Mouse (Mus musculus) brain, embryonic 14.5 days (tissue): ENCODE data around the gene Tldc2.

Experiments used
- CTCF ChIP-seq: fragments of 200-500 bp; IDR thresholded peaks from 2 replicates; pipeline ENCODE4 v1.5.1; 2012; ENCODE audit warnings: inconsistent platforms, mild to moderate bottlenecking, moderate library complexity, borderline replicate concordance; ENCODE audit not compliant: insufficient read depth, insufficient read length; ENCODE audit errors: extremely low read depth
- POLR2A ChIP-seq: fragments of 200-500 bp; IDR thresholded peaks from 2 replicates; pipeline ENCODE4 v1.6.1; 2012; ENCODE audit warnings: mild to moderate bottlenecking, inconsistent platforms, borderline replicate concordance; ENCODE audit not compliant: poor library complexity, insufficient read depth, insufficient read length, severe bottlenecking; ENCODE audit errors: extremely low read depth

DNA sequence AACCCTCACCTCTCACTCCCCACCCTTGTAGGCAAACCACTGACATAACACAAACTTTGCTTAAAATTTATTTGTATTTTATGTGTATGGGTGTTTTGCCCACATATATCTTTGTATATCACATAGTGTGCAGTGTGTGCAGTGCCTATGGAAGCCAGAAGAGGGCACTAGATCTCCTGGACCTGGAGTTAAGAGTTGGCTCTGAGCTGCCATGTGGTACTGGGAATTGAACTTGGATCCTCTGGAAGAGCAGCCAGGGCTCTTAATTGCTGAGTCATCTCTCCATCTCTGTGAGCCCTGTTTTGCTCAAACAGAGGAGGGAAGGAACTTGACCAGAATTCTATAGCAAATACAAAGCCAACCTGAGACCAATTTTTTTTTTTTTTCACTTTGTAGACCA is 42.9 kb upstream of the Tldc2 start:
- TF ChIP-seq CTCF (peak; percentile 36; the same call in 1 of the 2 replicates), POLR2A (no peak)
